Mouse (Mus musculus) forebrain, embryonic 12.5 days (tissue): ENCODE data around the gene Btnl10. TPM values are rescaled to one million over a fixed set of nuclear protein-coding genes. Genes with fewer than 3 reads are reported as not detected.

Experiments
- ATAC-seq: fragments of 200-750 bp; cut with Nextera tagmentation; 2 replicates; pipeline ENCODE4 v1.8.0; 2017; ENCODE audit warnings: moderate TSS enrichment; ENCODE audit not compliant: low FRiP score
- H3K27ac ChIP-seq: fragments of 300-500 bp; sonication (generic); 2 replicates; pipeline ENCODE4 v1.5.1; 2016; ENCODE audit warnings: mild to moderate bottlenecking
- H3K27me3 ChIP-seq: fragments of 300-500 bp; sonication (generic); 2 replicates; pipeline ENCODE4 v1.6.1; 2016; ENCODE audit warnings: mild to moderate bottlenecking
- H3K36me3 ChIP-seq: fragments of 300-500 bp; sonication (generic); replicated peaks from 2 replicates; pipeline ENCODE4 v1.6.1; 2016; ENCODE audit warnings: mild to moderate bottlenecking
- H3K4me1 ChIP-seq: fragments of 300-500 bp; sonication (generic); 2 replicates; pipeline ENCODE4 v1.6.1; 2016
- H3K4me2 ChIP-seq: fragments of 300-500 bp; sonication (generic); 2 replicates; pipeline ENCODE4 v1.6.1; 2016; ENCODE audit warnings: mild to moderate bottlenecking, moderate library complexity
- H3K4me3 ChIP-seq: fragments of 300-500 bp; sonication (generic); replicated peaks from 2 replicates; pipeline ENCODE4 v1.5.1; 2016; ENCODE audit warnings: mild to moderate bottlenecking
- H3K9ac ChIP-seq: fragments of 300-500 bp; sonication (generic); 2 replicates; pipeline ENCODE4 v1.6.1; 2016; ENCODE audit warnings: mild to moderate bottlenecking
- H3K9me3 ChIP-seq: fragments of 300-500 bp; sonication (generic); 2 replicates; pipeline ENCODE4 v1.6.1; 2016
- WGBS: fragments of 180-500 bp; shearing (Covaris S2); methylation state at CpG from one replicate; pipeline ENCODE4 v1.1.7; 2016; 5-methylcytosine and 5-hydroxymethylcytosine counted together
- microRNA-seq: library from miRNA; unstranded; fragments of <30 nt; microRNA quantifications from one replicate; pipeline ENCODE4, GENCODE M21; 2017
- polyA plus RNA-seq: library from polyadenylated mRNA; unstranded; fragments of >200 nt; fragmentation: Nextera tagmentation; extraction: Ambion mirVana; gene quantifications from 2 replicates; pipeline ENCODE4 v1.2.1, GENCODE M21; 2016

The Btnl10 gene
- polyA plus RNA-seq, 1 experiment from 2014 or later, result 0.08 TPM

- Histone ChIP-seq H3K4me3 (no peak overlapping the region), H3K27me3 (peaks cover 9% of the 10 kb centered on the region; the same call in 1 of the 2 replicates), H3K4me1 (peaks cover 10% of the 10 kb centered on the region; the same call in 1 of the 2 replicates), H3K36me3 (peaks cover 7% of the 10 kb centered on the region; the same call in 1 of the 2 replicates), H3K4me2 (no peak overlapping the region), H3K9ac (no peak overlapping the region), H3K9me3 (peaks cover 6% of the 10 kb centered on the region), H3K27ac (no peak overlapping the region)
- WGBS, result 53% methylated on average over 12 of the region's 12 CpGs
- no peak for ATAC-seq
Observed at GRCm38 (mm10) chr11:58965001-58965760, 47.5 kb downstream of the Btnl10 start.

GRCm38 (mm10) chr11:58967346-58967745, 49.6 kb downstream of the Btnl10 start:
- no peak overlapping the region for H3K27ac ChIP-seq
- H3K9ac ChIP-seq, result no peak overlapping the region
- H3K4me1 ChIP-seq, result peaks cover 10% of the 10 kb centered on the region; the same call in 1 of the 2 replicates
- H3K27me3 ChIP-seq, result no peaks in the 10 kb centered on the region
- ATAC-seq, result no peak
- H3K4me3 ChIP-seq, result no peak overlapping the region
- H3K36me3 ChIP-seq, result peaks cover 22% of the 10 kb centered on the region
- H3K4me2 ChIP-seq, result no peak overlapping the region
- 98% methylated on average over 1 of the region's 1 CpGs for WGBS
- H3K9me3 ChIP-seq, result no peaks in the 10 kb centered on the region

- no peaks in the 10 kb centered on the region for H3K9me3 ChIP-seq
- H3K27ac ChIP-seq, result no peak overlapping the region
- no peak for ATAC-seq
Observed at GRCm38 (mm10) chr11:58968551-58968950, 50.8 kb downstream of the Btnl10 start.

GRCm38 (mm10) chr11:58969027-58969426, 51.3 kb downstream of the Btnl10 start:
- H3K9me3 ChIP-seq, result no peaks in the 10 kb centered on the region
- H3K27ac ChIP-seq, result no peak overlapping the region
- H3K27me3 ChIP-seq, result no peaks in the 10 kb centered on the region
- no peak for ATAC-seq
- peaks cover 10% of the 10 kb centered on the region; the same call in 1 of the 2 replicates for H3K4me1 ChIP-seq
- H3K36me3 ChIP-seq, result peaks cover 22% of the 10 kb centered on the region
- H3K4me2 ChIP-seq, result no peak overlapping the region
- H3K9ac ChIP-seq, result no peak overlapping the region
- H3K4me3 ChIP-seq, result no peak overlapping the region
- WGBS, result 90% methylated on average over 8 of the region's 8 CpGs

More at GRCm38 (mm10) chr11:58968551-58968950, 50.8 kb downstream of the Btnl10 start:
- H3K4me2 ChIP-seq, result no peak overlapping the region
- H3K36me3 ChIP-seq, result peaks cover 22% of the 10 kb centered on the region
- no peak overlapping the region for H3K4me3 ChIP-seq
- WGBS, result 85% methylated on average over 7 of the region's 7 CpGs
- no peak overlapping the region for H3K9ac ChIP-seq
- peaks cover 10% of the 10 kb centered on the region; the same call in 1 of the 2 replicates for H3K4me1 ChIP-seq
- H3K27me3 ChIP-seq, result no peaks in the 10 kb centered on the region

GRCm38 (mm10) chr11:58969659-58970058, 52.0 kb downstream of the Btnl10 start:
- no peak overlapping the region for H3K27ac ChIP-seq
- no peaks in the 10 kb centered on the region for H3K9me3 ChIP-seq

GRCm38 (mm10) chr11:58970831-58971530, 53.3 kb downstream of the Btnl10 start:
- Histone ChIP-seq H3K4me2 (no peak overlapping the region), H3K9me3 (no peaks in the 10 kb centered on the region), H3K4me1 (peaks cover 8% of the 10 kb centered on the region), H3K27me3 (no peaks in the 10 kb centered on the region), H3K27ac (no peak overlapping the region), H3K36me3 (peaks cover 25% of the 10 kb centered on the region), H3K4me3 (no peak overlapping the region), H3K9ac (no peak overlapping the region)
- no peak for ATAC-seq
- WGBS, result 89% methylated on average over 21 of the region's 21 CpGs

More at GRCm38 (mm10) chr11:58969659-58970058, 52.0 kb downstream of the Btnl10 start:
- H3K4me2 ChIP-seq, result no peak overlapping the region
- no peak overlapping the region for H3K9ac ChIP-seq
- H3K4me1 ChIP-seq, result peaks cover 7% of the 10 kb centered on the region; the same call in 1 of the 2 replicates
- ATAC-seq, result no peak
- peaks cover 23% of the 10 kb centered on the region for H3K36me3 ChIP-seq
- 80% methylated on average over 6 of the region's 6 CpGs for WGBS
- H3K27me3 ChIP-seq, result no peaks in the 10 kb centered on the region
- no peak overlapping the region for H3K4me3 ChIP-seq

- no peak overlapping the region for H3K4me3 ChIP-seq
- H3K27ac ChIP-seq, result no peak overlapping the region
- no peak overlapping the region for H3K9ac ChIP-seq
- H3K4me2 ChIP-seq, result no peak overlapping the region
- H3K4me1 ChIP-seq, result peaks cover 10% of the 10 kb centered on the region
- H3K36me3 ChIP-seq, result peaks cover 25% of the 10 kb centered on the region
- WGBS, result 92% methylated on average over 3 of the region's 3 CpGs
- no peak for ATAC-seq
- no peaks in the 10 kb centered on the region for H3K27me3 ChIP-seq
- no peaks in the 10 kb centered on the region for H3K9me3 ChIP-seq
Observed at GRCm38 (mm10) chr11:58971796-58972195, 54.1 kb downstream of the Btnl10 start.

- WGBS, result 92% methylated on average over 3 of the region's 3 CpGs
- Histone ChIP-seq H3K4me3 (no peak overlapping the region), H3K36me3 (peaks cover 25% of the 10 kb centered on the region)
Observed at GRCm38 (mm10) chr11:58974414-58974813, 56.7 kb downstream of the Btnl10 start.

More at GRCm38 (mm10) chr11:58974414-58974813, 56.7 kb downstream of the Btnl10 start:
- H3K9ac ChIP-seq, result no peak overlapping the region
- H3K27me3 ChIP-seq, result no peaks in the 10 kb centered on the region
- no peak for ATAC-seq
- no peaks in the 10 kb centered on the region for H3K9me3 ChIP-seq
- peaks cover 24% of the 10 kb centered on the region for H3K4me1 ChIP-seq
- no peak overlapping the region for H3K27ac ChIP-seq
- H3K4me2 ChIP-seq, result no peak overlapping the region

Small RNAs within 50 kb of the gene (microRNA-seq; reads per million reads assigned to microRNA genes)
- not detected for gene Gm44313

Other genes with a start within 250 kb of the Btnl10 start
- not detected in 2 replicates for gene Olfr320, start 236.8 kb upstream of the Btnl10 start, polyA plus RNA-seq
- 0.10 TPM in 1 of 2 replicates, not detected in the other for gene Olfr319, start 218.7 kb upstream of the Btnl10 start, polyA plus RNA-seq
- not detected in 2 replicates for gene Olfr318, start 193.9 kb upstream of the Btnl10 start, polyA plus RNA-seq
- 0.27 TPM in 1 of 2 replicates, not detected in the other for gene Olfr317, start 178.7 kb upstream of the Btnl10 start, polyA plus RNA-seq
- gene Olfr316, start 165.2 kb upstream of the Btnl10 start, polyA plus RNA-seq, result not detected in 2 replicates
- not detected in 2 replicates for gene Olfr315, start 144.7 kb upstream of the Btnl10 start, polyA plus RNA-seq
- gene Olfr314, start 135.0 kb upstream of the Btnl10 start, polyA plus RNA-seq, result not detected in 2 replicates
- 2.1 and 2.3 TPM in 2 replicates for gene Fam183b, start 115.9 kb upstream of the Btnl10 start, polyA plus RNA-seq
- gene Olfr313, start 102.9 kb upstream of the Btnl10 start, polyA plus RNA-seq, result not detected in 2 replicates
- 0.05 TPM in 1 of 2 replicates, not detected in the other for gene Olfr312, start 88.7 kb upstream of the Btnl10 start, polyA plus RNA-seq
- gene Olfr311, start 78.7 kb upstream of the Btnl10 start, polyA plus RNA-seq, result not detected in 2 replicates
- 15.5 and 15.9 TPM in 2 replicates for gene Gm12258, start 70.8 kb upstream of the Btnl10 start, polyA plus RNA-seq
- 10.6 and 11.1 TPM in 2 replicates for gene 2810021J22Rik, start 50.7 kb upstream of the Btnl10 start, polyA plus RNA-seq
- gene Zfp39, start 13.7 kb upstream of the Btnl10 start, polyA plus RNA-seq, result 5.6 and 6.8 TPM in 2 replicates
- gene Rnf187, start 21.0 kb downstream of the Btnl10 start, polyA plus RNA-seq, result 403 and 431 TPM in 2 replicates
- 185 and 187 TPM in 2 replicates for gene Hist3h2ba, start 31.0 kb downstream of the Btnl10 start, polyA plus RNA-seq
- gene Hist3h2a, start 36.8 kb downstream of the Btnl10 start, polyA plus RNA-seq, result 91.9 and 92.9 TPM in 2 replicates
- 0.89 and 1.0 TPM in 2 replicates for gene Trim17, start 36.8 kb downstream of the Btnl10 start, polyA plus RNA-seq
- gene Trim11, start 60.2 kb downstream of the Btnl10 start, polyA plus RNA-seq, result 19.2 and 20.9 TPM in 2 replicates
- not detected in 2 replicates for gene Obscn, start 218.5 kb downstream of the Btnl10 start, polyA plus RNA-seq
- gene Iba57, start 245.8 kb downstream of the Btnl10 start, polyA plus RNA-seq, result 5.9 and 6.6 TPM in 2 replicates